Mouse (Mus musculus): Measurements from ENCODE around the gene Synj2.
A peak's percentile ranks its signal among the peaks of the same experiment; 100 is the strongest.

DNA sequence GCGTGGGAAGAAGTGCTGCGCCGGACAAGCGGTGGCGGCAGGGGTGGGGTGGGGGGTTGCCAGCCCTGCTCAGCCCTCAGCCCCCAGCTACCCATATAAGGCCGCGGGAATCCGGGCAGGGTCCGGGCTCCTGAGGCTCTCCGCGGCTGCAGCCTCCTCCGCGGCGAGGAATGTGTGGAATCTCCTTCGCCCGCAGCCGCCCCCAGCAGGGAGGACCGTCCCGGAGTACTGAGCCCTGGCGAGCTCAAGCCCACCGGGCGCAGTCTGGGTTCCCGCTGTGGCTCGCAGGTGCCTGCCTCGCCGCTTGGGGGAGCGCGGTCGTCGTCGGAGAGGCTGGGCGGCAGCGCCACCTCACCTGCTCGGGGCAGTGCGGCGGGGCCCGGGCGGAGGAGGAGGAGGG, 288 bp upstream of the Synj2 start:
- TF ChIP-seq POLR2A (IDR thresholded peaks at IDR 0.05; ENCODE audit: insufficient read depth, low read depth, low read length) (no peak), CTCF (IDR thresholded peaks at IDR 0.05; ENCODE audit: insufficient read depth, low read depth, low read length) (peak; percentile 73; the same call in 1 of the 2 replicates)

Measured in olfactory bulb, adult 2 months (tissue).